Mouse (Mus musculus): ENCODE data around the gene Fam50b.

- TF ChIP-seq CTCF (IDR thresholded peaks at IDR 0.05; ENCODE audit: low read depth, low read length) (no peak), POLR2A (IDR thresholded peaks at IDR 0.05; ENCODE audit: borderline replicate concordance, low read depth, low read length) (no peak)
These were observed 42.1 kb downstream of the Fam50b start for GRCm38 (mm10) chr13:34776767-34777166.
